Mouse (Mus musculus) lung, postnatal 0 days (tissue): Measurements from ENCODE around the gene Pgc.

Experiments used
- CTCF ChIP-seq: IDR thresholded peaks from 2 replicates; pipeline ENCODE4 v1.5.1; 2016; ENCODE audit warnings: antibody characterized with exemption, mild to moderate bottlenecking
- EP300 ChIP-seq: IDR thresholded peaks from 2 replicates; pipeline ENCODE4 v1.6.1; 2016; ENCODE audit warnings: antibody characterized with exemption, mild to moderate bottlenecking, control low read depth

DNA sequence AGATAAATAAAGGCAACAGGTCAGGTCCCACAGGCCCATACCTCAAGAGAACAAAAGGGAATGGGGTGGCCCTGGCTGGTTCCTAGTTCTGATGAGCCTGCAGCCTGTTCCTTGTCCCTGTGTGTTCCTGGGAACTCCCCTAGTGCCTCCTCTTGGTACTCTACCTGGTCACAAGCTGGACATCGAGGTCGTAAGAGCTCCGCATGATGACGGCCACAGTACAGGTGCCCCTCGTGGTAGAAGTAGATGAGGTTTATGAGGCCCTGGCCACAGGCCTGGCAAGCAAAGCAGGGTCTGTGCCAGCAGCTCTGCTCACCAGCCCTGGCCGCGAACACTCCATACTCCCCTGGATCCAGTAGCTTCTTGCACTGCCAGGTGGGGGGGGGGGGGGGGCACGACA lies 36.7 kb upstream of the Pgc start:
- TF ChIP-seq EP300 (no peak), CTCF (no peak)
